Mouse (Mus musculus): ENCODE results near the gene Bola2. TPM values are rescaled to one million over a fixed set of nuclear protein-coding genes. Genes with fewer than 3 reads are reported as not detected.

The Bola2 gene
- total RNA-seq, 2 experiments from 2014 or later: 50.7 to 59.8 TPM

DNA sequence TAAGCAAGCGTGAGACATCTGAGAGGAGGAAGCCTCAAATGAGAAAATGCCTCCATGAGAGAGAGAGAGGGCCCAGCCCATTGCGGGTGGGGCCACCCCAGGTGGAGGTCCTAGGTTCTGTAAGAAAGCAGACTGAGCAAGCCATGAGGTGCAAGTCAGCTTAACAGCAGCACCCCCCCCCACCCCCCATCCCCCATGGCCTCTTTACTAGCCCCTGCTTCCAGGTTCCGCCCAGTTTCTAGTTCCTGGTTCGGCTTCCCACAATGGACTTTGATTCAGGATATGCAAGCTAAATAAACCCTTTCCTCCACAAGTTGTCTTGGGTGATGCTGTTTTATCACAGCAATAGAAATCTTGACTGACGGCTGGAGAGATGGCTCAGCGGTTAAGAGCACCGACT lies 53.6 kb downstream of the Bola2 start:
- intact Hi-C loops (cut with DNase I): no loop called here
- no peak for DNase-seq

Other genes with a start within 250 kb of the Bola2 start
- under 1 TPM; 0.77 to 0.82 TPM for gene Atp2a1, start 232.3 kb upstream of the Bola2 start, total RNA-seq (2021)
- 10 to 100 TPM; 46.1 to 46.7 TPM for gene Sh2b1, start 220.0 kb upstream of the Bola2 start, total RNA-seq (2021)
- 100 to 1,000 TPM; 245 to 251 TPM for gene Tufm, start 208.0 kb upstream of the Bola2 start, total RNA-seq (2021)
- gene Atxn2l, start 192.0 kb upstream of the Bola2 start, total RNA-seq (2021): 10 to 100 TPM; 54.2 to 54.5 TPM
- gene Eif3c, start 129.0 kb upstream of the Bola2 start, total RNA-seq (2021): 100 to 1,000 TPM; 149 to 159 TPM
- gene Apobr, start 110.5 kb upstream of the Bola2 start, total RNA-seq (2021): under 1 TPM; 0.69 to 0.81 TPM
- 10 to 100 TPM; 14.7 to 16.6 TPM for gene Cln3, start 109.6 kb upstream of the Bola2 start, total RNA-seq (2021)
- not detected for gene Il27, start 100.5 kb upstream of the Bola2 start, total RNA-seq (2021)
- gene Nupr1, start 64.5 kb upstream of the Bola2 start, total RNA-seq (2021): 10 to 100 TPM in 1 of 2 experiments, 1 to 10 TPM in 1; 7.2 to 10.5 TPM
- gene Sgf29, start 46.1 kb upstream of the Bola2 start, total RNA-seq (2021): 10 to 100 TPM; 26.0 to 32.0 TPM
- gene Sult1a1, start 19.0 kb upstream of the Bola2 start, total RNA-seq (2021): 10 to 100 TPM; 12.0 to 32.5 TPM
- 1 to 10 TPM; 6.1 to 8.0 TPM for gene Slx1b, start 383 bp downstream of the Bola2 start, total RNA-seq (2021)
- 10 to 100 TPM; 12.7 to 14.6 TPM for gene Coro1a, start 12.4 kb downstream of the Bola2 start, total RNA-seq (2021)
- gene Mapk3, start 64.2 kb downstream of the Bola2 start, total RNA-seq (2021): 100 to 1,000 TPM in 1 of 2 experiments, 10 to 100 TPM in 1; 97.7 to 103 TPM
- gene Gdpd3, start 70.9 kb downstream of the Bola2 start, total RNA-seq (2021): 1 to 10 TPM; 3.6 to 4.6 TPM
- gene Ypel3, start 81.6 kb downstream of the Bola2 start, total RNA-seq (2021): 10 to 100 TPM; 61.9 to 71.7 TPM
- under 1 TPM; 0.29 to 0.35 TPM for gene Tbx6, start 86.1 kb downstream of the Bola2 start, total RNA-seq (2021)
- gene Ppp4c, start 97.1 kb downstream of the Bola2 start, total RNA-seq (2021): 10 to 100 TPM; 53.2 to 58.2 TPM
- 10 to 100 TPM; 10.1 to 11.0 TPM for gene Fam57b, start 102.3 kb downstream of the Bola2 start, total RNA-seq (2021)
- not detected for gene 4930451I11Rik, start 136.2 kb downstream of the Bola2 start, total RNA-seq (2021)
- not detected for gene Doc2a, start 152.0 kb downstream of the Bola2 start, total RNA-seq (2021)
- 10 to 100 TPM; 10.3 to 13.8 TPM for gene Hirip3, start 166.6 kb downstream of the Bola2 start, total RNA-seq (2021)
- gene Ino80e, start 167.0 kb downstream of the Bola2 start, total RNA-seq (2021): 10 to 100 TPM; 23.8 to 30.0 TPM
- gene Taok2, start 189.3 kb downstream of the Bola2 start, total RNA-seq (2021): 10 to 100 TPM; 65.6 to 65.7 TPM
- 10 to 100 TPM; 16.3 to 17.6 TPM for gene Tmem219, start 227.5 kb downstream of the Bola2 start, total RNA-seq (2021)
- gene Kctd13, start 233.5 kb downstream of the Bola2 start, total RNA-seq (2021): 1 to 10 TPM; 7.7 to 9.7 TPM

Data from heart, postnatal 10 days (tissue).